Mouse (Mus musculus): ENCODE data around the gene Lypd6b.

The Lypd6b gene

GRCm38 (mm10) chr2:49770440-49770839 is 17.0 kb upstream of the Lypd6b start:
- DNase-seq (ENCODE audit: low read depth, low spot score) = no peak

- DNase-seq (ENCODE audit: low read depth, low spot score) = no peak
These were observed 16.3 kb upstream of the Lypd6b start for GRCm38 (mm10) chr2:49771172-49771571.

- DNase-seq (ENCODE audit: low read depth, low spot score) = no peak
These were observed 14.1 kb upstream of the Lypd6b start for GRCm38 (mm10) chr2:49773194-49773931.

DNA sequence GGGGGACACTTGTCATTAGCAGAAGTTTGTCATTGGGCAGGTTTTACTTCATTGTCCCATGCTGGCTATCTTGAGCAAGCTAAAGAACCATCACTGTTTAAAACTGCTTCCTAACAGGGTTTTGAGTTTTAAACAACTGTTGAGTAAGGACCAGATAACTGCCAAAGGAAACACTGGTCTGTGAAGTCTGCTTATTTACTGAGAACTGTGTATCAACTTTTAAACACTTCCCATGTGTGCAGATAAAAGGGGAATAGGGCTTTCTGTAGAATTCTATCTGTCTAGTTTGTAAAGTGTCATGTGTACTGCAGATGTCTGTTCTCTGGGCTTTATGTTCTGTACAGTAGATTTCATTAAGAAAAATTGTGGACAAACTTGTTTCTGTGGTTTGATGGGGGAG is 13.3 kb upstream of the Lypd6b start:
- no peak for DNase-seq (ENCODE audit: low read depth, low spot score)

- DNase-seq (ENCODE audit: low read depth, low spot score) = no peak
These were observed 12.3 kb upstream of the Lypd6b start for GRCm38 (mm10) chr2:49775187-49775586.

GRCm38 (mm10) chr2:49775735-49776134 is 11.8 kb upstream of the Lypd6b start:
- peak; percentile 29 for DNase-seq (ENCODE audit: low read depth, low spot score)

DNA sequence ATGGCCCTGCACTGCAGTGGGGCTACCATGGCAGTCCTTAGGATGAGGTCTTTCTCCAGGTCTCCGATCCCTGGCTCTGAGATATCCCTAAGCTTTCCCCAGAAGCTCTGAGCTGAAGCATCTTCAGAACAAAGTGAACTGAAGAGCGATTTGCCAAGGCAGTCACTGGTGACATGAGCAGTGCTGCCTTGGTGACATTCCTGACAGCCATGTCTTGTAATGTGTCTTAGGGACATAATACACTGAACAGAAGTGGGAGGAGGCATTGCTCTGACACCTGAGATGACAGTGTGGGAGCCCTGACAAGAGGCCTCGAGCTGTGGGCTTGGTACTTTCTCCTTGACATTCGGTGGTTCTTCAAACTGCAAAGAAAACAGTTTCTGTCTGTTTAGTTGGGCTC is 11.1 kb upstream of the Lypd6b start:
- no peak for DNase-seq (ENCODE audit: low read depth, low spot score)

- DNase-seq (ENCODE audit: low read depth, low spot score) = no peak
These were observed 547 bp downstream of the Lypd6b start for GRCm38 (mm10) chr2:49788051-49788418.

DNA sequence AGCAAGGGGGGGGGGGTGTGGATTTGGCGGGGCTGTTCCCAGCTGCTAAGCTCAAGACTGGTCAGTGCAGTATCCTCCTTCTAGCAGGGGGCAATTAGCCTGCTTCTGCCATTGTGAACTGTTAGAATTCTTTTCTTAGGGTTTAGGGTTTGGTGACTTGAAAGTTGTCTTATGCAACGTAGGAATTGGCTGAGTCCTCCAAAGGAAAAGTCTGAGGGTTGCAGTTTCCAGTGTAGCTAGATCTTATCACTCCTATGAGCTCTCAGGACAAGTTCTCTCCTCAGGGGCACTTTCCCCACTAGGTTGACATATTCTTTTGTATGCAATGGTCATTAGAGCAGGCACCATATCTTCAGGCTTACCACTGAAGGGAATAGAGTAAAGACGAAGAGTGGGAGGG is 1.2 kb downstream of the Lypd6b start:
- DNase-seq (ENCODE audit: low read depth, low spot score) = no peak

DNA sequence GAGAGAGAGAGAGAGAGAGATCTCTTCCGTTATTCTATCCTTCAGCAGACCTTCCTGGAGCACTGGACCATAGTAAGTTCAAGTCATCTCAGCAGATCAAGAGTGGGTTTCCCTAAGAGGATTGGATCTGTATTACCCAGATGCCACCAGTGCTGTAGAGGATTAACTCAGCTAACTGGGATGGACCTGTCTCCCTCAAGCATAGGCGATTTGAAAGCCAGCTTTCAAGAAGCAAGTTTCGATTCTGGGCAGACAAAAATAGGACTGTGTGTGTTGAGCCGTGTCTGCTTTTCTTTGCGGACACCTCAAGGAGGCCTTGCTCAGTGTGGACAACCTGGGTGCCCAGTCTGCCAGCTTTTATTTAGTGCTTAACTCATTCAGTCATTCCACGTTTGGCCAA is 1.6 kb downstream of the Lypd6b start:
- no peak for DNase-seq (ENCODE audit: low read depth, low spot score)

- DNase-seq (ENCODE audit: low read depth, low spot score) = peak; percentile 23
These were observed 2.0 kb downstream of the Lypd6b start for GRCm38 (mm10) chr2:49789504-49789903.

GRCm38 (mm10) chr2:49797444-49798143 is 10.1 kb downstream of the Lypd6b start:
- no peak for DNase-seq (ENCODE audit: low read depth, low spot score)

DNA sequence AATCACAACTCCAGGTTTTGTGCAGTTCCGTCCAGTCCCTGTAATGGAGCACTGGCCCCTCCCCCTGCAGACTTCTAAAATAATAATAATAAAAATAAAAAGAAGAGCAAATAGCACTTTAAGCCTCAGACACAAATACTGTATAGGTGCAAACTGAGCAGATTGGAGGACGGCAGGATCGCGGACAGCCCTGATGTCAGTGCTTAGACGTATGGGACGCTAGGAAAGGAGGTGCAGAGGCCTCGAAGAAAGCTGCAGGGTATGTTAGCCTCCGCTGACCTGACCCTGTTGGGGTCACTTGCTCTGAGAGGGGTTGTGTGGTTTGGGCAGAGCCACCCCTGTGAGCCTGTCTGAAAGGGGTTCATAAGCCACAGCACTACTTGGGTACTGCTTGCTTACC is 17.0 kb downstream of the Lypd6b start:
- DNase-seq (ENCODE audit: low read depth, low spot score) = no peak

- no peak for DNase-seq (ENCODE audit: low read depth, low spot score)
These were observed 18.4 kb downstream of the Lypd6b start for GRCm38 (mm10) chr2:49805736-49806371.

- no peak for DNase-seq (ENCODE audit: low read depth, low spot score)
These were observed 22.0 kb downstream of the Lypd6b start for GRCm38 (mm10) chr2:49809496-49809895.

- DNase-seq (ENCODE audit: low read depth, low spot score) = no peak
These were observed 23.9 kb downstream of the Lypd6b start for GRCm38 (mm10) chr2:49811420-49811819.

DNA sequence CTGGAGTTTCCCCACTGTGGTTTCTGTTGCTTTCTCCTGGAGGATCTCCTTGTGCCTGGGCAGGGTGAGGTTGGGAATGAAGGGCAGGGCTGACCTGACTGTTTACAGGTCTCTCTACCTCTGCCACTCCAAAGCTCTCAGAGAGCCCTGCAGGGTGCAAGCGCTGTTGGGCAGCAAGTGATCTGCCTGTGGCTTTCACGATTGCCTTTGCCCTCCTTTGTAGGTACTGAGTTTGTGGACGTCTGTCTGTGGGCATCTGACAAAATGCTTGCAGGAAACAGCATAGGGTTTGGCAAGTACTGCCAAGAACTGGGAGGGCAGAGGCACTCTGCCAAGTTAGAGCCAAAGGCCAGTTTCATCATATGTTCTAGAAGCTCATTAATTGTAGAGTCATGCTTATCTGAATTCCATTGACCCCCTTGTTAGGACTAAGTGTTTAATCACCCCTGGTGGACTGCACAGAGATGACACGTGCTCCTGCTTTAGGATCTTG is 24.4 kb downstream of the Lypd6b start:
- DNase-seq (ENCODE audit: low read depth, low spot score) = no peak

DNA sequence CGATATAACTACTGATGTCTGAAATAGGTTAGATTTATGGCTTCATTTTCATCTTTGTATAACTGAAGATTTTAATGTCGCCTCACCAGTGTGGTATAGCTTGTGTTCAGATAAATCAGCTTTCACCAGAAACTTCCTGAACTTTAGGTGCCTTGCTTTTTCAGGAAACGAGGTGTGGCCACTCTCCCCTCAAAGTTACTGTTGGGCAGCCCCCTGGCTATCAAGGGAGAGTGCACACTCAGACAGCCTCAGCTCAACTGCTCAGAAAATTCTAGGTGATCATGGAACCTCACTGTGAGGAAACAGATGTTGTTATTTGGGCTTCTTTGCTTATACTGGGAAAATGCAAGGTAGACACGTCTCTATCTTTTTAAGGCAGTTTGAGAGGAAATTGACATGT is 25.7 kb downstream of the Lypd6b start:
- DNase-seq (ENCODE audit: low read depth, low spot score) = no peak

DNA sequence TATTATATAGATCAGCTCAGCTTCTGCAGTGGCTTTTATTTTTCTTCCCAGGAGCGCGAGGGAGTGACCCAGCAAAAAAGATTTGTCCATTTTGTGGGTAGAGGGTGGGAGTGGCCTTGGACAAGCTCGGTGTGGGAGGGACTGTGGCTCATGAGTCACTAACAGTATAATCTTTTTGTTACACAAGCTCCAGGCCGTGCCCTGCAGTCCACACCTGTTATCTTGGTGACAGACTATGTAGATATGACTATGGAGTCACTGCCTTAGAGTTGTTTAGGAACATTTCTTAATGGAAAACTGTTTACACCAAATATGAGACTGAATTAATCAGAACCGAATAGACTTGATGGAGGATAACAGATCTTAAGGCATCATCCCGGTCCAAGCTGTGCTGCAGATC is 26.5 kb downstream of the Lypd6b start:
- no peak for DNase-seq (ENCODE audit: low read depth, low spot score)

- DNase-seq (ENCODE audit: low read depth, low spot score) = no peak
These were observed 28.3 kb downstream of the Lypd6b start for GRCm38 (mm10) chr2:49815696-49816320.

DNA sequence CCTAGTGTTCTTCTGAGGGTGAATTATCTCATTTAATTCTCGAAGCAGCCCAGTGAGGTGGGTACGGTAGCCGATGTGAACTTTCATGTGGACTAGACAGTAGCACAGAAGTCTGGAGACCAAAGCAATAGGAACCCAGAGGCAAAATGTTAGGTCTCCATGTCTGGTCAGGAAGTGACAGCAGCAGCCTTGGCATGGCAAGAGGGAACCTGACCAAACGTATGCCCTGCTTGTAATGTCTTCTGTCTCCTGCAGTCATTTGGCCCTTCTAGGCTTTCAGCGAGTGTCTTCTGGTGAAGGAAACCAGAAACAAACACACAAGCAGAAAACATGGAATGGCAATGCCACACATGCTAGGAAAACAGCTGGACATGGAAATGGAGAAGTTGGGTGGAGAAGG is 29.1 kb downstream of the Lypd6b start:
- no peak for DNase-seq (ENCODE audit: low read depth, low spot score)

- no peak for DNase-seq (ENCODE audit: low read depth, low spot score)
These were observed 29.7 kb downstream of the Lypd6b start for GRCm38 (mm10) chr2:49817151-49817550.

All from CD4-positive, CD25-positive, alpha-beta regulatory T cell, adult 2 months (primary cell).